Mouse (Mus musculus) MEL (cell line): Measurements from ENCODE around the gene Emd. TPM values are rescaled to one million over a fixed set of nuclear protein-coding genes. Genes with fewer than 3 reads are reported as not detected.

ENCODE experiments used
- DNase-seq: peaks from one replicate; pipeline ENCODE4 v3.0.0; 2011; ENCODE audit warnings: low read depth, low spot score
- H3K27ac ChIP-seq: 2 replicates; pipeline ENCODE4 v1.5.1; 2012; ENCODE audit warnings: low read depth, mild to moderate bottlenecking, control low read depth, low read length, moderate library complexity; ENCODE audit not compliant: control insufficient read depth
- H3K27me3 ChIP-seq, 2 experiments: fragments of 150-350 bp in 1 of 2; sonication (generic) in 1 of 2; 2 replicates each; pipeline ENCODE4 v1.6.1; 2012; ENCODE audit warnings: low read length in 2 of 2, mild to moderate bottlenecking in 2 of 2, improper control_type of control experiment in 1 of 2, moderate library complexity in 1 of 2; ENCODE audit not compliant: insufficient read depth in 2 of 2, control insufficient read depth in 1 of 2
- H3K36me3 ChIP-seq, 2 experiments: 2 replicates each; pipeline ENCODE4 v1.6.1; 2012 to 2014; ENCODE audit warnings: low read length in 2 of 2, improper control_type of control experiment in 1 of 2, inconsistent platforms in 1 of 2, mild to moderate bottlenecking in 1 of 2; ENCODE audit not compliant: insufficient read depth in 2 of 2, control insufficient read depth in 1 of 2
- H3K4me1 ChIP-seq, 2 experiments: fragments of 150-350 bp in 1 of 2; sonication (generic) in 1 of 2; 2 replicates each; pipeline ENCODE4 v1.6.1; 2012; ENCODE audit warnings: low read length in 2 of 2, improper control_type of control experiment in 1 of 2, mild to moderate bottlenecking in 1 of 2; ENCODE audit not compliant: insufficient read depth in 2 of 2, control insufficient read depth in 1 of 2
- H3K4me3 ChIP-seq, 2 experiments: fragments of 150-350 bp in 1 of 2; sonication (generic) in 1 of 2; 2 replicates each; pipeline ENCODE4 v1.5.1; 2012; ENCODE audit warnings: low read depth in 2 of 2, low read length in 2 of 2, mild to moderate bottlenecking in 2 of 2, moderate library complexity in 2 of 2, control low read depth in 1 of 2, improper control_type of control experiment in 1 of 2; ENCODE audit not compliant: control insufficient read depth in 1 of 2, insufficient read depth in 1 of 2
- H3K79me2 ChIP-seq: 2 replicates; pipeline ENCODE4 v1.6.1; 2012; ENCODE audit warnings: mild to moderate bottlenecking, low read length, moderate library complexity; ENCODE audit not compliant: control insufficient read depth, poor library complexity, insufficient read depth
- H3K9ac ChIP-seq: 2 replicates; pipeline ENCODE4 v1.6.1; 2012; ENCODE audit warnings: low read depth, mild to moderate bottlenecking, control low read depth, low read length, moderate library complexity; ENCODE audit not compliant: control insufficient read depth, poor library complexity, severe bottlenecking
- H3K9me3 ChIP-seq: fragments of 150-350 bp; sonication (generic); replicated peaks from 2 replicates; pipeline ENCODE4 v1.6.1; 2012; ENCODE audit warnings: mild to moderate bottlenecking, low read length, improper control_type of control experiment, moderate library complexity; ENCODE audit not compliant: insufficient read depth
- BHLHE40 ChIP-seq: IDR thresholded peaks from 2 replicates; pipeline ENCODE4 v1.6.1; 2012; ENCODE audit warnings: low read depth, mild to moderate bottlenecking, inconsistent platforms, low read length, improper control_type of control experiment, borderline replicate concordance
- CHD2 ChIP-seq: IDR thresholded peaks from 2 replicates; pipeline ENCODE4 v1.6.1; 2011; ENCODE audit warnings: low read length, improper control_type of control experiment
- E2F4 ChIP-seq: IDR thresholded peaks from 2 replicates; pipeline ENCODE4 v1.6.1; 2011; ENCODE audit warnings: low read depth, low read length, improper control_type of control experiment, borderline replicate concordance
- EP300 ChIP-seq, 2 experiments: IDR thresholded peaks; 2 replicates each; pipeline ENCODE4 v1.6.1; 2011; ENCODE audit warnings: improper control_type of control experiment in 2 of 2, low read length in 2 of 2, low read depth in 1 of 2, mild to moderate bottlenecking in 1 of 2
- ETS1 ChIP-seq: IDR thresholded peaks from 2 replicates; pipeline ENCODE4 v1.6.1; 2012; ENCODE audit warnings: low read depth, mild to moderate bottlenecking, inconsistent platforms, low read length, improper control_type of control experiment, moderate library complexity
- GABPA ChIP-seq: IDR thresholded peaks from 2 replicates; pipeline ENCODE4 v1.6.1; 2012; ENCODE audit warnings: low read depth, mild to moderate bottlenecking, inconsistent platforms, low read length, improper control_type of control experiment, moderate library complexity
- GATA1 ChIP-seq: IDR thresholded peaks from 2 replicates; pipeline ENCODE4 v1.6.1; 2011; ENCODE audit warnings: low read depth, low read length, improper control_type of control experiment
- HCFC1 ChIP-seq: IDR thresholded peaks from 2 replicates; pipeline ENCODE4 v1.6.1; 2012; ENCODE audit warnings: low read depth, mild to moderate bottlenecking, inconsistent platforms, low read length, improper control_type of control experiment, moderate library complexity
- KAT2A ChIP-seq: conservative IDR thresholded peaks from 2 replicates; pipeline ENCODE4 v1.6.1; 2012; ENCODE audit warnings: low read depth, low read length, improper control_type of control experiment, inconsistent platforms
- MAFK ChIP-seq: IDR thresholded peaks from 2 replicates; pipeline ENCODE4 v1.6.1; 2011; ENCODE audit warnings: low read depth, mild to moderate bottlenecking, low read length, improper control_type of control experiment, borderline replicate concordance
- MAX ChIP-seq: IDR thresholded peaks from 2 replicates; pipeline ENCODE4 v1.6.1; 2011; ENCODE audit warnings: low read length, improper control_type of control experiment
- MAZ ChIP-seq: IDR thresholded peaks from 2 replicates; pipeline ENCODE4 v1.6.1; 2012; ENCODE audit warnings: low read depth, mild to moderate bottlenecking, inconsistent platforms, low read length, improper control_type of control experiment
- MEF2A ChIP-seq: IDR thresholded peaks from 2 replicates; pipeline ENCODE4 v1.6.1; 2014; ENCODE audit warnings: low read depth, mild to moderate bottlenecking, inconsistent platforms, low read length, improper control_type of control experiment; ENCODE audit not compliant: poor library complexity, insufficient replicate concordance, severe bottlenecking; ENCODE audit errors: extremely low read depth
- MXI1 ChIP-seq: IDR thresholded peaks from 2 replicates; pipeline ENCODE4 v1.6.1; 2011; ENCODE audit warnings: mild to moderate bottlenecking, low read depth, low read length, improper control_type of control experiment
- MYB ChIP-seq: IDR thresholded peaks from 2 replicates; pipeline ENCODE4 v1.6.1; 2011; ENCODE audit warnings: mild to moderate bottlenecking, low read depth, low read length, improper control_type of control experiment
- MYC ChIP-seq: IDR thresholded peaks from 2 replicates; pipeline ENCODE4 v1.6.1; 2011; ENCODE audit warnings: low read depth, mild to moderate bottlenecking, low read length, improper control_type of control experiment, moderate library complexity
- NELFE ChIP-seq: IDR thresholded peaks from 2 replicates; pipeline ENCODE4 v1.6.1; 2011; ENCODE audit warnings: low read depth, low read length, improper control_type of control experiment
- POLR2A ChIP-seq, 2 experiments: IDR thresholded peaks; 2 replicates each; pipeline ENCODE4 v1.6.1; 2011 to 2012; ENCODE audit warnings: low read length in 2 of 2, mild to moderate bottlenecking in 2 of 2, control low read depth in 1 of 2, improper control_type of control experiment in 1 of 2, low read depth in 1 of 2, moderate library complexity in 1 of 2; ENCODE audit not compliant: control insufficient read depth in 1 of 2, insufficient read depth in 1 of 2, poor library complexity in 1 of 2
- POLR2AphosphoS2 ChIP-seq: IDR thresholded peaks from 2 replicates; pipeline ENCODE4 v1.6.1; 2011; ENCODE audit warnings: low read length, improper control_type of control experiment
- POLR2AphosphoS5 ChIP-seq: IDR thresholded peaks from 2 replicates; pipeline ENCODE4 v1.6.1; 2012; ENCODE audit warnings: low read depth, borderline replicate concordance, mild to moderate bottlenecking, inconsistent platforms, low read length, moderate library complexity, mixed read lengths
- SIN3A ChIP-seq: IDR thresholded peaks from 2 replicates; pipeline ENCODE4 v1.6.1; 2012; ENCODE audit warnings: low read length, improper control_type of control experiment, inconsistent platforms
- SMC3 ChIP-seq: IDR thresholded peaks from 2 replicates; pipeline ENCODE4 v1.6.1; 2011; ENCODE audit warnings: low read depth, low read length, improper control_type of control experiment
- TAL1 ChIP-seq: IDR thresholded peaks from 2 replicates; pipeline ENCODE4 v1.6.1; 2012; ENCODE audit warnings: mild to moderate bottlenecking, inconsistent platforms, low read length, moderate library complexity, mixed read lengths
- TBP ChIP-seq: IDR thresholded peaks from 2 replicates; pipeline ENCODE4 v1.8.0; 2011; ENCODE audit warnings: low read depth, low read length, improper control_type of control experiment
- TCF12 ChIP-seq: IDR thresholded peaks from 2 replicates; pipeline ENCODE4 v1.6.1; 2014; ENCODE audit warnings: low read depth, mild to moderate bottlenecking, inconsistent platforms, low read length, improper control_type of control experiment, moderate library complexity
- UBTF ChIP-seq: IDR thresholded peaks from 2 replicates; pipeline ENCODE4 v1.6.1; 2012; ENCODE audit warnings: low read depth, mild to moderate bottlenecking, inconsistent platforms, low read length, improper control_type of control experiment, moderate library complexity, borderline replicate concordance; ENCODE audit not compliant: insufficient read depth
- USF1 ChIP-seq: IDR thresholded peaks from 2 replicates; pipeline ENCODE4 v1.6.1; 2014; ENCODE audit warnings: low read depth, mild to moderate bottlenecking, inconsistent platforms, low read length, improper control_type of control experiment, moderate library complexity
- USF2 ChIP-seq, 2 experiments: IDR thresholded peaks; 2 replicates each; pipeline ENCODE4 v1.6.1; 2011 to 2012; ENCODE audit warnings: improper control_type of control experiment in 2 of 2, low read length in 2 of 2, borderline replicate concordance in 1 of 2, inconsistent platforms in 1 of 2, low read depth in 1 of 2, mild to moderate bottlenecking in 1 of 2; ENCODE audit not compliant: insufficient read depth in 1 of 2
- ZC3H11A ChIP-seq: IDR thresholded peaks from 2 replicates; pipeline ENCODE4 v1.6.1; 2012; ENCODE audit warnings: low read depth, mild to moderate bottlenecking, inconsistent platforms, low read length, improper control_type of control experiment
- ZNF384 ChIP-seq: IDR thresholded peaks from 2 replicates; pipeline ENCODE4 v1.6.1; 2012; ENCODE audit warnings: low read depth, mild to moderate bottlenecking, inconsistent platforms, low read length, improper control_type of control experiment
- polyA plus RNA-seq, 2 experiments: library from polyadenylated mRNA; stranded (reverse) in 1 of 2; unstranded in 1 of 2; fragments of >175 nt in 1 of 2; fragments of >200 nt in 1 of 2; gene quantifications; 2 replicates each; pipeline versions ENCODE4 v1.2.1 to v1.2.4; 2012; ENCODE audit warnings: low replicate concordance in 2 of 2, low read depth in 1 of 2; ENCODE audit not compliant: insufficient read length in 2 of 2, insufficient read depth in 1 of 2, missing spikeins in 1 of 2
- total RNA-seq: library from RNA; depleted of rRNA; stranded (reverse); fragments of 300-350 nt; gene quantifications from 2 replicates; pipeline ENCODE4 v1.2.3, GENCODE M21; 2012

Emd gene
- total and polyA plus RNA-seq, 3 experiments: 55.5 to 157 (median 130) TPM

- H3K4me1 ChIP-seq: peaks cover 0 to 17% of the 10 kb centered on the region in 2 experiments; a peak in 2 of 4 replicates
- peaks cover 18% of the 10 kb centered on the region for H3K79me2 ChIP-seq
- H3K4me3 ChIP-seq: peak overlapping the region; percentile 52 to 71
- peak overlapping the region; percentile 83 for H3K27ac ChIP-seq
- H3K27me3 ChIP-seq: no peaks in the 10 kb centered on the region
- TF ChIP-seq GABPA (no peak), SIN3A (0 out of 2 replicates have a peak, but pooled peaks have one; percentile 29), HCFC1 (peak; percentile 57; the same call in 1 of the 2 replicates), MAX (peak; percentile 43; the same call in 1 of the 2 replicates), CHD2 (no peak), NELFE (no peak), USF1 (no peak), TCF12 (no peak), KAT2A (no peak), MXI1 (peak; percentile 33; the same call in 1 of the 2 replicates), ZNF384 (no peak), TBP (0 out of 2 replicates have a peak, but pooled peaks have one; percentile 15), MAZ (peak; percentile 63; the same call in 1 of the 2 replicates)
- H3K9me3 ChIP-seq: no peaks in the 10 kb centered on the region
- peak overlapping the region; percentile 64 for H3K9ac ChIP-seq
- peak; percentile 84 for DNase-seq
- peaks cover 0 to 12% of the 10 kb centered on the region in 2 experiments; a peak in 3 of 4 replicates for H3K36me3 ChIP-seq
Observed at GRCm38 (mm10) chrX:74245687-74246086, 8.8 kb upstream of the Emd start.

- DNase-seq: peak; percentile 93
- TF ChIP-seq SIN3A (peak; percentile 87), EP300 (IDR thresholded peaks at IDR 0.05; ENCODE audit: low read depth in 1 of 2, low read length in 2 of 2) (no peak), TBP (peak; percentile 83), MYC (no peak), UBTF (no peak), MAX (peak; percentile 66; the same call in 1 of the 2 replicates), GATA1 (no peak), SMC3 (no peak), USF2 (IDR thresholded peaks at IDR 0.05; ENCODE audit: borderline replicate concordance in 1 of 2, insufficient read depth in 1 of 2, low read depth in 1 of 2, low read length in 2 of 2) (no peak), KAT2A (no peak), GABPA (no peak), HCFC1 (peak; percentile 67), MYB (no peak), MXI1 (no peak), TAL1 (no peak), POLR2A (IDR thresholded peaks at IDR 0.05; ENCODE audit: control insufficient read depth in 1 of 2, insufficient read depth in 1 of 2, low read depth in 1 of 2, low read length in 2 of 2, poor library complexity in 1 of 2) (peak; percentile 85 to 87), POLR2AphosphoS2 (no peak), ETS1 (no peak), E2F4 (no peak), NELFE (peak; percentile 77), MAFK (no peak), MEF2A (no peak), ZC3H11A (no peak), BHLHE40 (no peak), POLR2AphosphoS5 (peak; percentile 50; the same call in 1 of the 2 replicates)
Observed at GRCm38 (mm10) chrX:74246213-74246681, 8.2 kb upstream of the Emd start.

More at GRCm38 (mm10) chrX:74246213-74246681, 8.2 kb upstream of the Emd start:
- Histone ChIP-seq H3K4me1 (peaks cover 0 to 17% of the 10 kb centered on the region in 2 experiments; a peak in 2 of 4 replicates), H3K27ac (peak overlapping the region; percentile 83), H3K9me3 (no peaks in the 10 kb centered on the region), H3K9ac (peak overlapping the region; percentile 64), H3K36me3 (peaks cover 0 to 12% of the 10 kb centered on the region in 2 experiments; a peak in 3 of 4 replicates), H3K79me2 (peaks cover 18% of the 10 kb centered on the region), H3K4me3 (peak overlapping the region; percentile 52 to 71), H3K27me3 (no peaks in the 10 kb centered on the region)
